Mouse (Mus musculus): ENCODE data around the gene Gfra1.

Gene Gfra1

DNA sequence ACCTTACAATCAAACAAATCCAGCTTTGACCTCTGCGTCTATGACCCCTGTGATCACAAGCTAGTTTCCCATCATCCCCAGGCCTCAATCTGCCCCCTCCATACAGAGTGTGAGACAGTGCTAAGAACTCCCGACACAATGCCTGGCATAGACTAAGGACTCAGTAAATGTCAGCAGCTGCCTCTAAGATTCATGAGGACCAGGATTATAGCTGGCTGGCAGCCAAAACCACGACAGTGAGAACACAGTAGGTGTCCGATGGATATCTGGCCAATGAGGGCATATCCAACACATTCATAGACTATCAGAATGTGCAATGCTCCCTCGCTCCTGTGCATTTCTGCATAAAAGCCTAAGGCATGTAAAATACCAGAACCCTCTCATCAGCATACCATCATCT, 5.0 kb downstream of the Gfra1 start:
- in situ Hi-C loops (cut with MboI; ENCODE audit: low pct_unique_long_range_greater_than_20kb in 1 of 2, low sequenced_read_pairs in 2 of 2, unreplicated experiment in 1 of 2): no loop called here

- in situ Hi-C loops (cut with MboI; ENCODE audit: low pct_unique_long_range_greater_than_20kb in 1 of 2, low sequenced_read_pairs in 2 of 2, unreplicated experiment in 1 of 2): no loop called here
Measured at GRCm38 (mm10) chr19:58442785-58443732, 12.7 kb downstream of the Gfra1 start.

- in situ Hi-C loops (cut with MboI; ENCODE audit: low pct_unique_long_range_greater_than_20kb in 1 of 2, low sequenced_read_pairs in 2 of 2, unreplicated experiment in 1 of 2): no loop called here
Measured at GRCm38 (mm10) chr19:58441785-58442184, 13.9 kb downstream of the Gfra1 start.

DNA sequence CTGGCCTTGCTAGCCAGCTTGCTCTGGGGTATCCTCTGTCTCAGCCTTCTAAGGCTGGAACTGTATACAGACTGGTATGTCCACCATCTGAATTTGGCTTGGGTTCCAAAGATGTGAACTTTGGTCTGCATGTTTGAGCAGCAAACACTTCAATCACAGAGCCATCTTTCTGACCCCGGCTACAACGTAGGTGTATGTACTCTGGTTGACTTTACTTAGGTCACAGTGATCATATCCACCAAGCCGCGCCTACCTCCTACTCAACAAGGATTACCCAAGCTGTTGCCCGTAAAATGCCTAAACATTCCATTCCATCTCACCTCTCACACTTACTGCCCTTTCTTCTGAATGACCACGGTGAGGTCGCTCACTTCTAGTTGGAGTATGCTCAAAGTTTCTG, 14.5 kb downstream of the Gfra1 start:
- in situ Hi-C loops (cut with MboI; ENCODE audit: low pct_unique_long_range_greater_than_20kb in 1 of 2, low sequenced_read_pairs in 2 of 2, unreplicated experiment in 1 of 2): no loop called here

DNA sequence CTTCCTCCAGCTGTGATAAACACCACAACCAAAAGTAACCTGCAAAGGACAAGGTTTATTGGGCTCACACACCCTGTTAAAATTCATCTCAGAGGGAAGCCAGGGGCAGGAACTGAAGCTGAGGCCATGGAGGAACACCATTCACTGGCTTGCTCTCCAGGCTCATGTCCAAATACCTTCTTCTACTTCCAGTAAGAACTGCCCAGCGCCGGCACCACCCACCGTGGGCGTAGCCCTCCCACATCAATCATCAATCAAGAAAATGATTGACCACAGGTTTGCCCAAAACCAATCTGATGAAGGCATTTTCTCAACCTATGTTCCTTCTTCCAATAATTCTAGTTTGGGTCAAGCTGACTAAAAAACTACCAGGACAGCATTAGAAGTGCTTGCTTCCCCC, 16.9 kb downstream of the Gfra1 start:
- in situ Hi-C loops (cut with MboI; ENCODE audit: low pct_unique_long_range_greater_than_20kb in 1 of 2, low sequenced_read_pairs in 2 of 2, unreplicated experiment in 1 of 2): no loop called here

- in situ Hi-C loops (cut with MboI; ENCODE audit: low pct_unique_long_range_greater_than_20kb in 1 of 2, low sequenced_read_pairs in 2 of 2, unreplicated experiment in 1 of 2): no loop called here
Measured at GRCm38 (mm10) chr19:58437441-58438071, 18.2 kb downstream of the Gfra1 start.

GRCm38 (mm10) chr19:58436874-58437273, 18.8 kb downstream of the Gfra1 start:
- in situ Hi-C loops (cut with MboI; ENCODE audit: low pct_unique_long_range_greater_than_20kb in 1 of 2, low sequenced_read_pairs in 2 of 2, unreplicated experiment in 1 of 2): no loop called here

- in situ Hi-C loops (cut with MboI; ENCODE audit: low pct_unique_long_range_greater_than_20kb in 1 of 2, low sequenced_read_pairs in 2 of 2, unreplicated experiment in 1 of 2): no loop called here
Measured at GRCm38 (mm10) chr19:58435877-58436276, 19.8 kb downstream of the Gfra1 start.

DNA sequence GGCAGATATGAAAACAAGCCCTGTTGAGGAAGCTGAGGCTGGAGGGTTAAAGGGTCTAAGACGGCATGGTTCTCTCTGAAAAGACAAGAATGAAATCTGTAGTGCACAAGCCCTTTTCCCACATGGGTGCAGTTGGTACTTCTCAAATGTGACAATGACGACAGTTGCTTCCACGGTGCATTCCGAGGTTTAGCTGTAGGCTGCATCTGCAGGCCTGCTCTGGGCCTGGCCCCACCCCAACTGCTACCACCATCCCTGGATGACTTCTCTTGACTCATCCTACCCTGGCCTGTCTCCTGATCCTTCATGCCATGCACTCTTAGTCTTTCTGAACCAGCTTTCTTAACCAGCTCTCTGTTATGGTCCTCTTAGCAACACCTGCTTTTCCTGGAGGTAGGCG, 22.9 kb downstream of the Gfra1 start:
- in situ Hi-C loops (cut with MboI; ENCODE audit: low pct_unique_long_range_greater_than_20kb in 1 of 2, low sequenced_read_pairs in 2 of 2, unreplicated experiment in 1 of 2): no loop called here

- in situ Hi-C loops (cut with MboI; ENCODE audit: low pct_unique_long_range_greater_than_20kb in 1 of 2, low sequenced_read_pairs in 2 of 2, unreplicated experiment in 1 of 2): no loop called here
Measured at GRCm38 (mm10) chr19:58428546-58428945, 27.2 kb downstream of the Gfra1 start.

GRCm38 (mm10) chr19:58427348-58427747, 28.4 kb downstream of the Gfra1 start:
- in situ Hi-C loops (cut with MboI; ENCODE audit: low pct_unique_long_range_greater_than_20kb in 1 of 2, low sequenced_read_pairs in 2 of 2, unreplicated experiment in 1 of 2): no loop called here

DNA sequence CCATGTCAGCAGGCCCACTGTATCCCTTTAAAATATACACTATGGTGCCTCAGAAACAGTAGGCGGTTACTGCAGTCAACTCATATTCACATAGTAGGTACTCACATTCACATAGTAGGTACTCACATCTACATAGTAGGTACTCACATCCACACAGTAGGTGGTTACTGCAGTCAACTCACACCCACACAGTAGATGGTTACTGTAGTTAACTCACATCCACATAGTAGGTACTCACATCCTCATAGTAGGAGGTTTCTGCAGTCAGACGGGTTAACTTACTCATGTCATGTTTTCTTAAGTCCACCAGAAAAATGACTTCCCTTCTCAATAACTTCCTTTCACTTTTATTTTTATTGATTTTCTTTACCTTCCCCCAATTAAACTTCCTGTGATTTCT, 30.8 kb downstream of the Gfra1 start:
- in situ Hi-C loops (cut with MboI; ENCODE audit: low pct_unique_long_range_greater_than_20kb in 1 of 2, low sequenced_read_pairs in 2 of 2, unreplicated experiment in 1 of 2): no loop called here

DNA sequence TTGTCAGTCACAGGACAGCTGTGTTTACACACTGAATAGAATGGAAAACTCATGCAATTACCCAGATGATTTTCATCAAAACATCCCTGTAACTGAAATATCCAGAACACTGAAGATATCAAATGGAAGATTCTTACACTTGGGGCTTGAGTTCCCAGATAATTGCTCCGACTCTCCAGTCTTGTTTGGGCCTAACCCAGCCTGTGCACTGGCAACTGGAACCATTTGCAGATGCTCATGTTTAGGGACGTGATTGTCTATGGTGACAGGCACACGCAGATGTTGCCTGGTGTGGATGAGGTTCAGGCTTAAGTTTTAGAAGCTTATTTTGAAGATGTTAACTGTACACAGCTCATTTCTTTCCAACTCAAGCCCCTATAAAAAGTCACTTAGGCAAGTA, 31.5 kb downstream of the Gfra1 start:
- in situ Hi-C loops (cut with MboI; ENCODE audit: low pct_unique_long_range_greater_than_20kb in 1 of 2, low sequenced_read_pairs in 2 of 2, unreplicated experiment in 1 of 2): no loop called here

GRCm38 (mm10) chr19:58422916-58423493, 32.7 kb downstream of the Gfra1 start:
- in situ Hi-C loops (cut with MboI; ENCODE audit: low pct_unique_long_range_greater_than_20kb in 1 of 2, low sequenced_read_pairs in 2 of 2, unreplicated experiment in 1 of 2): no loop called here

DNA sequence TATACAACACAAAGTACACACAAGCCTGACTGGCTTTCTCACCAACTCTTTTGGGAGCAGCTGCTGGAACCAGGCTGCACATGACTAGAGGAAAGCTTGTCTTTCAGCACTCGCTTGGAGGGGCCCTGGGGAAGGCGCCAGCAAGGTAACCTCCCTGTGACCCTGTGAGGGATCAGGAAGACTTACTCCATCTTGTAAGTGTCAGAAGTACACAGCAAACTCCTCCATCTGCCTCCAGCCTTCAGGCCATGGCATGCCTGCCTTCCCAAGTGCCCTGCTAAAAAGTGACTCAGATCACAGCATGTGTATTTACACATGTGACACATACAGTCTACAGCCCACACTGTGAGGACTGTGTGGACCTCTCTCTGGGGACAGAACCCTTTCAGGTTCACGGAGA, 36.0 kb downstream of the Gfra1 start:
- in situ Hi-C loops (cut with MboI; ENCODE audit: low pct_unique_long_range_greater_than_20kb in 1 of 2, low sequenced_read_pairs in 2 of 2, unreplicated experiment in 1 of 2): no loop called here

- in situ Hi-C loops (cut with MboI; ENCODE audit: low pct_unique_long_range_greater_than_20kb in 1 of 2, low sequenced_read_pairs in 2 of 2, unreplicated experiment in 1 of 2): no loop called here
Measured at GRCm38 (mm10) chr19:58419278-58419677, 36.4 kb downstream of the Gfra1 start.

DNA sequence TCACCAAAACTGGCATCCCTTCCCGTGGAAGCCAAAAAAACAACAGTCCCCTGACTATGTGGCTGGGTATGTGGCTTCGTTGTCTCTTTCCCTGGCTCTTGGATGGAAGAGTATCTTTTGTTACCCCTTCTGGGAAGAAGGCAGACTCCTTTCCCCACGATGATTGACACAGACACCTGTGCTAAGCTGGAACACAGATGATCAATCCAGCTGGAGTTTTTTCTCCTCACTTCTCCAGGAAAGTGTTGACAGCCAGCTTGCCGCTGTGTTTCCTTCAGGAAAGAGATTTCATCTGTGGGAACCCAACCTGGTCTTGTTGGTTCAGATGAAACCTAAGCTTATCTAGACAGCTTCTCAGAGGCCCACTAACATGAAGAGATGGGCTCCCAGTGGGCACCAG, 40.5 kb downstream of the Gfra1 start:
- in situ Hi-C loops (cut with MboI; ENCODE audit: low pct_unique_long_range_greater_than_20kb in 1 of 2, low sequenced_read_pairs in 2 of 2, unreplicated experiment in 1 of 2): no loop called here

GRCm38 (mm10) chr19:58414733-58415132, 41.0 kb downstream of the Gfra1 start:
- in situ Hi-C loops (cut with MboI; ENCODE audit: low pct_unique_long_range_greater_than_20kb in 1 of 2, low sequenced_read_pairs in 2 of 2, unreplicated experiment in 1 of 2): no loop called here

DNA sequence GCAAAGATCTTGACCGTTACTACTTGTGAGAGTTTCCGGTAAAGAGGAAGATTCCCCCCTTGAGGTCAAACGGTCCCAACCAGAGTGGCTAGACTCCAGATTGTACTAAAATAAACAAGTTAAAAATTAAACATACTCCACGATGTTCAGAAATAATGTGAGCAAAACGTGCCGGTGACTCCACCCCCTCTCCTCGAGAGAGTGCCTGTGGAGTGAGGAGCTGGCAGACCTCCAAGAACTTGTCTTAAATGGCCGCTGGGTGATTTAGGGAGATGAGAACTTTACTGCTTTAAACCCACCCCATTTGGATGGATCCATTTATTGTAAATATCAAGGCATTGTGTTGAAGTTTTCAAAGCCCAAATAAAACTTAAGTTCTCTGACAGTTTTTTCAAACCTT, 42.4 kb downstream of the Gfra1 start:
- in situ Hi-C loops (cut with MboI; ENCODE audit: low pct_unique_long_range_greater_than_20kb in 1 of 2, low sequenced_read_pairs in 2 of 2, unreplicated experiment in 1 of 2): no loop called here

DNA sequence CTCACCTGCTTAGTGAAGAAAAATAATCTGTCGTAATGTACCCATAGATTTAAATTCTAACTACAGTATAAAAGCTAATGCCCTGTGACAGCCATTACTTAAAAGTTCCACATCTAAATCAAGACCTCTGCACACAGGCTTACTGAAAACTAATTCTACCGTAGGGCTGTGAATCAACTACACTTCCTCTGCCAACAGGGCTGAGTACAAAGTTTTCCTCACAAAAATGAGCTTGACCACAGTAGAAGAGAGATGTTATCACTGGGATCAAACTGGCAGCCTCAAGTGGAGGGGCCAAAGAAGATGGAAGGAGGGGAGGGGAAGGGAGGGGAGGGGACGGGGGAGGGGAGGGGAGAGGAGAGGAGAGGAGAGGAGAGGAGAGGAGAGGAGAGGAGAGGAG, 42.9 kb downstream of the Gfra1 start:
- in situ Hi-C loops (cut with MboI; ENCODE audit: low pct_unique_long_range_greater_than_20kb in 1 of 2, low sequenced_read_pairs in 2 of 2, unreplicated experiment in 1 of 2): no loop called here
